Mouse (Mus musculus) C2C12 (cell line): ENCODE data around the gene Mtg2.

Source experiments
- CEBPB ChIP-seq: IDR thresholded peaks from one replicate; pipeline ENCODE4 v1.6.1; 2011; ENCODE audit warnings: low read depth, mild to moderate bottlenecking, control low read depth, moderate library complexity
- CTCF ChIP-seq: IDR thresholded peaks from one replicate; pipeline ENCODE4 v1.5.1; 2011; ENCODE audit not compliant: control insufficient read depth, insufficient read depth, insufficient read length
- FOSL1 ChIP-seq: IDR thresholded peaks from one replicate; pipeline ENCODE4 v1.8.0; 2011; ENCODE audit warnings: mild to moderate bottlenecking, low read length; ENCODE audit not compliant: poor library complexity, insufficient read depth, severe bottlenecking
- MAX ChIP-seq: IDR thresholded peaks from one replicate; pipeline ENCODE4 v1.6.1; 2011; ENCODE audit warnings: mild to moderate bottlenecking, control low read depth
- MYOD1 ChIP-seq: IDR thresholded peaks from one replicate; pipeline ENCODE4 v1.6.1; 2011; ENCODE audit warnings: low read depth; ENCODE audit not compliant: control insufficient read depth, insufficient read length
- MYOG ChIP-seq: IDR thresholded peaks from one replicate; pipeline ENCODE4 v1.6.1; 2011; ENCODE audit not compliant: control insufficient read depth, insufficient read length; ENCODE audit errors: extremely low read depth
- USF1 ChIP-seq: IDR thresholded peaks from one replicate; pipeline ENCODE4 v1.6.1; 2011; ENCODE audit warnings: low read depth, mild to moderate bottlenecking, control low read depth, moderate library complexity

DNA sequence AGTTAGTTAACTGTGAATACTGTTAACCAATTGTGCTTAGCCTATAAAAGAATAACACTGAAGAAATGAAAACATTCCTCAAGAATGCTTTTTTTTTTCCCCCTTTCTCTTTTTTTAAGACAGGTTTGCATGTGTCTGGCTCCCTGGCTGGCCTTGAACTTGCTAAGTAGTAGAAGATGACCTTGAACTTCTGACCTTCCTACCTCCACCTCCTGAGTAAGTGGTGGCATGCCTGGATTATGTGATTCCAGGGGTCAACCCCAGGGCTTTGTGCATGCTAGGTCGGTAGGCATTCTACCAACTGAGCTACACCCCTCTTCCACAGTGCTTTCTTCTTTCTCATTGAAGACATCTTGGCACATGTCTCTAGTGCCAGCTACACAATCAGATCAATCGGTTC lies 1.3 kb downstream of the Mtg2 start:
- TF ChIP-seq CTCF (no peak), MYOD1 (no peak), FOSL1 (no peak), MYOG (no peak), MAX (no peak), CEBPB (no peak), USF1 (no peak)
